Comparison of ENCODE assay signal across 14 mouse cellular contexts in genomic region chr13:82508176-82508575, GRCm38 (mm10).
DNase-seq lines count a peak whose midpoint lies in the region; ATAC-seq and TF ChIP-seq lines count a peak whose summit lies in the region.
"Had no signal": no experiment of that assay in that cellular context is flagged by ENCODE, and none has a peak within 500 bp of the region (broad histone marks: within the 10 kb centered on the region; RNA-seq: fewer than 3 reads in every experiment).

No protein-coding gene starts in this region.

- H3K9me3 ChIP-seq in forebrain, embryonic 14.5 days (replicated peaks; ENCODE audit: control insufficient read depth, low read length): no peaks in the 10 kb centered on the region
- H3K9me3 ChIP-seq in forebrain, embryonic 12.5 days: no peaks in the 10 kb centered on the region
- no peaks in the 10 kb centered on the region for H3K9me3 ChIP-seq in midbrain, embryonic 14.5 days (ENCODE audit: control insufficient read depth, low read length)
- H3K9me3 ChIP-seq in midbrain, embryonic 11.5 days (ENCODE audit: control insufficient read depth, low read length): no peaks in the 10 kb centered on the region
- no peaks in the 10 kb centered on the region for H3K9me3 ChIP-seq in stomach, postnatal 0 days (ENCODE audit: control insufficient read depth, low read length)
- H3K9me3 ChIP-seq: heart, embryonic 15.5 days had no signal

- H3K27me3 ChIP-seq in forebrain, embryonic 14.5 days (replicated peaks; ENCODE audit: control insufficient read depth, insufficient read depth, low read length): no peaks in the 10 kb centered on the region
- no peaks in the 10 kb centered on the region for H3K27me3 ChIP-seq in forebrain, embryonic 12.5 days
- H3K27me3 ChIP-seq in midbrain, embryonic 14.5 days (ENCODE audit: control insufficient read depth, insufficient read depth, low read length): no peaks in the 10 kb centered on the region
- no peaks in the 10 kb centered on the region for H3K27me3 ChIP-seq in midbrain, embryonic 11.5 days (ENCODE audit: control insufficient read depth, insufficient read depth, low read length)
- H3K27me3 ChIP-seq in stomach, postnatal 0 days (ENCODE audit: control insufficient read depth, insufficient read depth, low read length): no peaks in the 10 kb centered on the region
- H3K27me3 ChIP-seq: heart, embryonic 15.5 days had no signal

- H3K27ac ChIP-seq in forebrain, embryonic 14.5 days (ENCODE audit: low read depth, low read length): no peak overlapping the region
- no peak overlapping the region for H3K27ac ChIP-seq in forebrain, embryonic 12.5 days
- H3K27ac ChIP-seq in midbrain, embryonic 14.5 days (replicated peaks; ENCODE audit: low read depth, low read length): no peak overlapping the region
- no peak overlapping the region for H3K27ac ChIP-seq in midbrain, embryonic 11.5 days (ENCODE audit: low read depth, low read length)
- H3K27ac ChIP-seq in stomach, postnatal 0 days (replicated peaks): no peak overlapping the region
- H3K27ac ChIP-seq: heart, embryonic 15.5 days had no signal

- no peak for TF ChIP-seq EP300 in stomach, postnatal 0 days (optimal IDR thresholded peaks at IDR 0.05)

- no peak overlapping the region for H3K4me2 ChIP-seq in forebrain, embryonic 14.5 days (ENCODE audit: low read length)
- H3K4me2 ChIP-seq in forebrain, embryonic 12.5 days: no peak overlapping the region
- H3K4me2 ChIP-seq in midbrain, embryonic 14.5 days (ENCODE audit: low read length): no peak overlapping the region
- no peak overlapping the region for H3K4me2 ChIP-seq in midbrain, embryonic 11.5 days
- no peak overlapping the region for H3K4me2 ChIP-seq in stomach, postnatal 0 days (replicated peaks; ENCODE audit: low read depth)
- H3K4me2 ChIP-seq: heart, embryonic 15.5 days had no signal

- peak; percentile 76 for DNase-seq in forebrain, embryonic 14.5 days (ENCODE audit: low spot score)
- peak; percentile 18 for DNase-seq in midbrain, embryonic 14.5 days
- DNase-seq in midbrain, embryonic 11.5 days (ENCODE audit: low spot score, missing footprints): no peak
- DNase-seq in layer of hippocampus, adult 8-10 months (ENCODE audit: low spot score in 2 of 2): peak; percentile 28 to 30
- peak; percentile 27 for DNase-seq in right cerebral cortex, postnatal 25 days
- DNase-seq in thymus, postnatal 25 days: no peak
- DNase-seq in stomach, postnatal 0 days (ENCODE audit: low spot score): no peak
- DNase-seq: cerebellum, postnatal 25 days; kidney, postnatal 10 days; lung, postnatal 10 days had no signal

- peak; percentile 78; the same call in 1 of the 2 replicates for ATAC-seq in forebrain, embryonic 14.5 days
- ATAC-seq in forebrain, embryonic 12.5 days (ENCODE audit: low FRiP score): no peak
- 0 out of 2 replicates have a peak, but pooled peaks have one; percentile 42 for ATAC-seq in midbrain, embryonic 14.5 days (ENCODE audit: low FRiP score, low TSS enrichment)
- ATAC-seq in midbrain, embryonic 11.5 days (ENCODE audit: low FRiP score): no peak
- ATAC-seq in stomach, postnatal 0 days (ENCODE audit: low FRiP score, low TSS enrichment): no peak
- ATAC-seq: hindbrain, embryonic 16.5 days had no signal

- 63% methylated on average over 2 of the region's 2 CpGs for WGBS in forebrain, embryonic 14.5 days
- WGBS in forebrain, embryonic 12.5 days: 72% methylated on average over 2 of the region's 2 CpGs
- 42% methylated on average over 2 of the region's 2 CpGs for WGBS in midbrain, embryonic 14.5 days
- 81% methylated on average over 2 of the region's 2 CpGs for WGBS in midbrain, embryonic 11.5 days
- 82% methylated on average over 2 of the region's 2 CpGs for WGBS in stomach, postnatal 0 days

- H3K36me3 ChIP-seq in forebrain, embryonic 14.5 days (ENCODE audit: control insufficient read depth, insufficient read depth, low read length): no peaks in the 10 kb centered on the region
- no peaks in the 10 kb centered on the region for H3K36me3 ChIP-seq in forebrain, embryonic 12.5 days (replicated peaks)
- H3K36me3 ChIP-seq in midbrain, embryonic 14.5 days (ENCODE audit: control insufficient read depth, insufficient read depth, low read length): no peaks in the 10 kb centered on the region
- no peaks in the 10 kb centered on the region for H3K36me3 ChIP-seq in midbrain, embryonic 11.5 days (ENCODE audit: control insufficient read depth, insufficient read depth, low read length)
- no peaks in the 10 kb centered on the region for H3K36me3 ChIP-seq in stomach, postnatal 0 days (ENCODE audit: control insufficient read depth, insufficient read depth, low read length)
- H3K36me3 ChIP-seq: heart, embryonic 15.5 days had no signal

- peaks cover 2% of the 10 kb centered on the region; the same call in 1 of the 2 replicates for H3K4me1 ChIP-seq in forebrain, embryonic 14.5 days (ENCODE audit: control insufficient read depth, insufficient read depth, low read length)
- no peaks in the 10 kb centered on the region for H3K4me1 ChIP-seq in forebrain, embryonic 12.5 days
- H3K4me1 ChIP-seq in midbrain, embryonic 14.5 days (ENCODE audit: control insufficient read depth, insufficient read depth, low read length): no peaks in the 10 kb centered on the region
- no peaks in the 10 kb centered on the region for H3K4me1 ChIP-seq in midbrain, embryonic 11.5 days (ENCODE audit: control insufficient read depth, insufficient read depth, low read length)
- no peaks in the 10 kb centered on the region for H3K4me1 ChIP-seq in stomach, postnatal 0 days (replicated peaks; ENCODE audit: control insufficient read depth, insufficient read depth)
- H3K4me1 ChIP-seq: heart, embryonic 15.5 days had no signal

- no peak overlapping the region for H3K4me3 ChIP-seq in forebrain, embryonic 14.5 days (ENCODE audit: low read depth, low read length)
- no peak overlapping the region for H3K4me3 ChIP-seq in forebrain, embryonic 12.5 days (replicated peaks)
- H3K4me3 ChIP-seq in midbrain, embryonic 14.5 days (replicated peaks; ENCODE audit: low read depth, low read length): no peak overlapping the region
- H3K4me3 ChIP-seq in midbrain, embryonic 11.5 days (ENCODE audit: low read depth, low read length): no peak overlapping the region
- no peak overlapping the region for H3K4me3 ChIP-seq in stomach, postnatal 0 days (ENCODE audit: low read depth, low read length)
- H3K4me3 ChIP-seq: erythroblast, embryonic 14.5 days; heart, embryonic 15.5 days had no signal

- TF ChIP-seq CTCF in stomach, postnatal 0 days (IDR thresholded peaks at IDR 0.05; ENCODE audit: low read depth): no peak

- no peak overlapping the region for H3K9ac ChIP-seq in forebrain, embryonic 14.5 days (ENCODE audit: low read length)
- no peak overlapping the region for H3K9ac ChIP-seq in forebrain, embryonic 12.5 days
- no peak overlapping the region for H3K9ac ChIP-seq in midbrain, embryonic 14.5 days (replicated peaks; ENCODE audit: low read length)
- no peak overlapping the region for H3K9ac ChIP-seq in midbrain, embryonic 11.5 days (ENCODE audit: low read length)
- no peak overlapping the region for H3K9ac ChIP-seq in stomach, postnatal 0 days (ENCODE audit: low read length)
- H3K9ac ChIP-seq: heart, embryonic 15.5 days had no signal

Comparison
In these comparisons a context has a peak if more than half of its experiments do, and no peak if none do; other contexts are left out.
1. ATAC-seq: peak in forebrain, embryonic 14.5 days (single experiment) and midbrain, embryonic 14.5 days (single experiment); none in forebrain, embryonic 12.5 days (single experiment), midbrain, embryonic 11.5 days (single experiment) and stomach, postnatal 0 days (single experiment).
2. DNase-seq: peak in forebrain, embryonic 14.5 days (single experiment), midbrain, embryonic 14.5 days (single experiment), layer of hippocampus, adult 8-10 months (2 of 2) and right cerebral cortex, postnatal 25 days (single experiment); none in midbrain, embryonic 11.5 days (single experiment), thymus, postnatal 25 days (single experiment) and stomach, postnatal 0 days (single experiment).